Mouse (Mus musculus): Measurements from ENCODE around the gene Zfp983.
"Not testable (repeated sequence)": the region's sequence is repeated elsewhere in the genome, so short reads cannot be mapped to it uniquely, and the experiment has no call there.

Zfp983 gene

GRCm38 (mm10) chr17:21650364-21650907 lies at the start of gene Zfp983:
Gene Zfp983 (plus strand): TSS chr17:21650624.
- peak; percentile 83 for DNase-seq (ENCODE audit: low read depth, low spot score)

GRCm38 (mm10) chr17:21616356-21616755 lies 34.1 kb upstream of the Zfp983 start:
- no peak for DNase-seq (ENCODE audit: low read depth, low spot score)

- no peak for DNase-seq (ENCODE audit: low read depth, low spot score)
Observed at GRCm38 (mm10) chr17:21617352-21617751, 33.1 kb upstream of the Zfp983 start.

GRCm38 (mm10) chr17:21623647-21624046 lies 26.8 kb upstream of the Zfp983 start:
- no peak for DNase-seq (ENCODE audit: low read depth, low spot score)

GRCm38 (mm10) chr17:21635758-21636157 lies 14.7 kb upstream of the Zfp983 start:
- DNase-seq (ENCODE audit: low read depth, low spot score), result not testable (repeated sequence)

GRCm38 (mm10) chr17:21648791-21649190 lies 1.6 kb upstream of the Zfp983 start:
- DNase-seq (ENCODE audit: low read depth, low spot score), result no peak

GRCm38 (mm10) chr17:21649936-21650335 lies 488 bp upstream of the Zfp983 start:
- DNase-seq (ENCODE audit: low read depth, low spot score), result peak; percentile 8

GRCm38 (mm10) chr17:21678826-21679225 lies 28.4 kb downstream of the Zfp983 start:
- DNase-seq (ENCODE audit: low read depth, low spot score), result not testable (repeated sequence)

- peak; percentile 83 for DNase-seq (ENCODE audit: low read depth, low spot score)
Observed at GRCm38 (mm10) chr17:21679273-21680018, 29.0 kb downstream of the Zfp983 start.

- DNase-seq (ENCODE audit: low read depth, low spot score), result not testable (repeated sequence)
Observed at GRCm38 (mm10) chr17:21680019-21680376, 29.6 kb downstream of the Zfp983 start.

GRCm38 (mm10) chr17:21691560-21691959 lies 41.1 kb downstream of the Zfp983 start, which contains the start of gene Gm10226:
Gene Gm10226 (plus strand): TSS chr17:21691860.
- DNase-seq (ENCODE audit: low read depth, low spot score), result no peak

- no peak for DNase-seq (ENCODE audit: low read depth, low spot score)
Observed at GRCm38 (mm10) chr17:21693342-21693741, 42.9 kb downstream of the Zfp983 start.

GRCm38 (mm10) chr17:21696073-21696472 lies 45.6 kb downstream of the Zfp983 start:
- no peak for DNase-seq (ENCODE audit: low read depth, low spot score)

- DNase-seq (ENCODE audit: low read depth, low spot score), result no peak
Observed at GRCm38 (mm10) chr17:21702281-21703240, 52.1 kb downstream of the Zfp983 start.

GRCm38 (mm10) chr17:21703414-21703813 lies 53.0 kb downstream of the Zfp983 start:
- no peak for DNase-seq (ENCODE audit: low read depth, low spot score)

- peak; percentile 77 for DNase-seq (ENCODE audit: low read depth, low spot score)
Observed at GRCm38 (mm10) chr17:21707343-21707996, 57.0 kb downstream of the Zfp983 start, which contains the start of gene Zfp760. Gene Zfp760 (plus strand): TSS chr17:21707741.

GRCm38 (mm10) chr17:21708401-21708800 lies 58.0 kb downstream of the Zfp983 start:
- DNase-seq (ENCODE audit: low read depth, low spot score), result no peak

Data from telencephalon, adult 2 months (tissue).